Mouse (Mus musculus) stomach, embryonic 15.5 days (tissue): ENCODE measurements around the gene Foxo3. TPM values are rescaled to one million over a fixed set of nuclear protein-coding genes. Genes with fewer than 3 reads are reported as not detected.

Source experiments
- ATAC-seq: fragments of 200-750 bp; cut with Nextera tagmentation; 2 replicates; pipeline ENCODE4 v1.8.0; 2017; ENCODE audit warnings: low read depth, moderate number of reproducible peaks, moderate TSS enrichment; ENCODE audit not compliant: insufficient read depth, low FRiP score
- H3K27ac ChIP-seq: fragments of 300-500 bp; sonication (generic); 2 replicates; pipeline ENCODE4 v1.5.1; 2015; ENCODE audit warnings: mild to moderate bottlenecking, inconsistent platforms
- H3K27me3 ChIP-seq: fragments of 300-500 bp; sonication (generic); replicated peaks from 2 replicates; pipeline ENCODE4 v1.6.1; 2015; ENCODE audit warnings: inconsistent platforms
- H3K36me3 ChIP-seq: fragments of 300-500 bp; sonication (generic); 2 replicates; pipeline ENCODE4 v1.6.1; 2015; ENCODE audit warnings: inconsistent platforms
- H3K4me1 ChIP-seq: fragments of 300-500 bp; sonication (generic); 2 replicates; pipeline ENCODE4 v1.6.1; 2015; ENCODE audit warnings: inconsistent platforms
- H3K4me2 ChIP-seq: fragments of 300-500 bp; sonication (generic); 2 replicates; pipeline ENCODE4 v1.6.1; 2015; ENCODE audit warnings: mild to moderate bottlenecking, inconsistent platforms
- H3K4me3 ChIP-seq: fragments of 300-500 bp; sonication (generic); replicated peaks from 2 replicates; pipeline ENCODE4 v1.5.1; 2015; ENCODE audit warnings: inconsistent platforms
- H3K9ac ChIP-seq: fragments of 300-500 bp; sonication (generic); 2 replicates; pipeline ENCODE4 v1.6.1; 2015; ENCODE audit warnings: inconsistent platforms
- H3K9me3 ChIP-seq: fragments of 300-500 bp; sonication (generic); 2 replicates; pipeline ENCODE4 v1.6.1; 2016; ENCODE audit warnings: inconsistent platforms
- WGBS: fragments of 180-500 bp; shearing (Covaris S2); methylation state at CpG from one replicate; pipeline ENCODE4 v1.1.7; 2015; 5-methylcytosine and 5-hydroxymethylcytosine counted together
- polyA plus RNA-seq: library from polyadenylated mRNA; unstranded; fragments of >200 nt; fragmentation: Nextera tagmentation; extraction: Ambion mirVana; gene quantifications from 2 replicates; pipeline ENCODE4 v1.2.1, GENCODE M21; 2015

The Foxo3 gene
- polyA plus RNA-seq, 1 experiment from 2014 or later, result 8.7 TPM

- Histone ChIP-seq H3K36me3 (no peaks in the 10 kb centered on the region), H3K4me3 (no peak overlapping the region), H3K27me3 (no peaks in the 10 kb centered on the region), H3K4me1 (peaks cover 35% of the 10 kb centered on the region), H3K27ac (no peak overlapping the region), H3K4me2 (no peak overlapping the region), H3K9ac (no peak overlapping the region), H3K9me3 (no peaks in the 10 kb centered on the region)
- WGBS, result 85% methylated on average over 3 of the region's 3 CpGs
- no peak for ATAC-seq
These were observed 30.1 kb downstream of the Foxo3 start for GRCm38 (mm10) chr10:42246483-42246882.

- H3K27ac ChIP-seq, result no peak overlapping the region
- no peak overlapping the region for H3K4me3 ChIP-seq
- no peaks in the 10 kb centered on the region for H3K36me3 ChIP-seq
- ATAC-seq, result no peak
- 92% methylated on average over 3 of the region's 3 CpGs for WGBS
- peaks cover 30% of the 10 kb centered on the region for H3K4me1 ChIP-seq
- H3K9me3 ChIP-seq, result no peaks in the 10 kb centered on the region
- H3K27me3 ChIP-seq, result no peaks in the 10 kb centered on the region
- no peak overlapping the region for H3K9ac ChIP-seq
- no peak overlapping the region for H3K4me2 ChIP-seq
These were observed 30.9 kb downstream of the Foxo3 start for GRCm38 (mm10) chr10:42245636-42246035.

DNA sequence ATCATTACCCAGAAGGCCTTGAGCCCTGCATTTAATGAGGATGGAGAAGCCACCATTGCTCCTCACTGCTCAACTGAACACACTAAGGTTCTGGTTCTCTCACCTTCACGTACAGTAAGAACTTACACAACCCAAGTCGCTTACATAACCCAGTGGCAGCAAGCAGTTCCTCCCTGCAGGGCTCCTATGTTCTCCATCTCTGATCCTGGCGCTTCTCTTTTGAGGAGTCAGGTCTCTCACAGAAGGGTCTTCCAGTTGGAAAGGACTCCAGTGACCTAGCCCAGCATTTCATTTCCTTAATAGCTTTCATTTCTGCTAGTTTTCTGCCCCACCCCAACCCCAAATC is 31.3 kb downstream of the Foxo3 start:
- Histone ChIP-seq H3K9ac (no peak overlapping the region), H3K4me1 (peaks cover 26% of the 10 kb centered on the region), H3K36me3 (no peaks in the 10 kb centered on the region), H3K4me3 (no peak overlapping the region), H3K4me2 (no peak overlapping the region), H3K9me3 (no peaks in the 10 kb centered on the region), H3K27ac (no peak overlapping the region), H3K27me3 (no peaks in the 10 kb centered on the region)
- no peak for ATAC-seq
- WGBS, result 87% methylated on average over 3 of the region's 3 CpGs

DNA sequence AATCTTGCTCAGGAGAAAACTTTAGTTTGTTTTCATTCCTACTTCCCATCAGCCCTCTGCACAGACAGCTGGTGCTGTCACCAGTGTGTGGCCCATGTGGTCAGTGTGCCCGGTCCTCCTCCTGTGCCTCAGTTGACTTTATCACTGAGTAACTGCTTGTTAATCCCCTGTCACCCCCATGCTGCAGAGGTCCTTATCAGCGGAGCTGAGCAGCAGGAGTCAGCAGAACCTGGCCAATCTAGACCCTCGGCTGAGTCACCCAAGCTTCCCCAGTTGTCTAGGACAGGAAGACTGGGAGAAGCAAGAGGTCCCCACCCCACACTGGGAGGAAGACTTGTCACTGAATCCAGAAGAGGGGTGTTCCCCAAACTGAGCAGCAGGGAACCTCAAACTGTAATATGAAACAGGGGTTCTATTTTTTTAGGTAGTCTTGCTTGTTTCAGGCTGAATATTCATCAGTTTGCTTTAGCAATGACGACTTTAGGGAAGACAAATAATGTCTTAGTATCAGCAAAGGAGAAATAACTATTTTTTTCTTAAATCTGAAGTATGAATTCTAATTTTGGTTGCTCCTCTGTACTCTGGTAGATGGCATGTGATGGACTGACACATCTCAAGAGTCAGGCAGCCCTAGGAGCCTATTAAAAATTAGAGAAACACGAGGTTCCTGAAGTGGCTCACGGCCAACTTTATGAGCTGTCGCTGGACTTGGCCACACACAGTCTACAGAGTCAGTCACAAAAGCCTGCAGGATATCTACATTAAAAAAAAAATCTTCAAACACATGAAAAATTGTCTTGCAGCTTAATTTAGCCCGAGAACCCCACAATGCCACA is 31.9 kb downstream of the Foxo3 start:
- no peaks in the 10 kb centered on the region for H3K27me3 ChIP-seq
- no peaks in the 10 kb centered on the region for H3K9me3 ChIP-seq
- H3K36me3 ChIP-seq, result no peaks in the 10 kb centered on the region
- H3K4me1 ChIP-seq, result peaks cover 21% of the 10 kb centered on the region
- H3K4me2 ChIP-seq, result no peak overlapping the region
- H3K27ac ChIP-seq, result no peak overlapping the region
- WGBS, result 47% methylated on average over 8 of the region's 8 CpGs
- no peak overlapping the region for H3K4me3 ChIP-seq
- ATAC-seq, result peak; percentile 85
- no peak overlapping the region for H3K9ac ChIP-seq

- Histone ChIP-seq H3K9me3 (no peaks in the 10 kb centered on the region), H3K27ac (no peak overlapping the region), H3K36me3 (no peaks in the 10 kb centered on the region), H3K4me1 (peaks cover 22% of the 10 kb centered on the region), H3K9ac (no peak overlapping the region), H3K4me2 (no peak overlapping the region), H3K4me3 (no peak overlapping the region), H3K27me3 (no peaks in the 10 kb centered on the region)
- ATAC-seq, result no peak; the same call in 1 of the 2 replicates
- WGBS, result 89% methylated on average over 7 of the region's 7 CpGs
These were observed 32.6 kb downstream of the Foxo3 start for GRCm38 (mm10) chr10:42243925-42244324.

- H3K4me1 ChIP-seq, result peaks cover 13% of the 10 kb centered on the region; the same call in 1 of the 2 replicates
- H3K27me3 ChIP-seq, result no peaks in the 10 kb centered on the region
- no peaks in the 10 kb centered on the region for H3K9me3 ChIP-seq
- no peak overlapping the region for H3K9ac ChIP-seq
- WGBS, result 74% methylated on average over 6 of the region's 6 CpGs
- H3K4me3 ChIP-seq, result no peak overlapping the region
- no peak overlapping the region for H3K4me2 ChIP-seq
- ATAC-seq, result no peak
- H3K36me3 ChIP-seq, result no peaks in the 10 kb centered on the region
- no peak overlapping the region for H3K27ac ChIP-seq
These were observed 34.1 kb downstream of the Foxo3 start for GRCm38 (mm10) chr10:42242484-42242883.

DNA sequence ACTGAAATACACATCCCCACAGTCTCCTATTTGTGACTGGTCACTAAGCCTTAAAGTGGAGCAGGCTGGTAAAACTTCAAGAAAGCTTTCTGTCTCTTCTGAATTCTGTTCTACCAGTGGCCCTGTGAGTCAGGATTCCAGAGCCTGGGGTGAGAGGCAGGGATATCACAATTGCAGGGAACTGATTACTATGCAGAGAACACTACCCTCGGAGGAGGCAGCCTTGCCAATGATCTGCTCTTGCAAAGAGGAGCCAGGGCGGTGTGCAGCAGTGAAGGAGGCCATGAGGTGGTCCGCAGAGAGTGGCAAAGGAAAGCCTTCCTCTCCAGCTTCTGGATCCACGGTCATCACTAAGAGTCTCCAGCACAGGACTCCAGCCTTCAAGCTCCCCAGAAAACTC is 34.8 kb downstream of the Foxo3 start:
- no peaks in the 10 kb centered on the region for H3K36me3 ChIP-seq
- no peaks in the 10 kb centered on the region for H3K27me3 ChIP-seq
- no peaks in the 10 kb centered on the region for H3K9me3 ChIP-seq
- no peak overlapping the region for H3K9ac ChIP-seq
- no peak overlapping the region for H3K4me3 ChIP-seq
- H3K4me2 ChIP-seq, result no peak overlapping the region
- H3K27ac ChIP-seq, result no peak overlapping the region
- ATAC-seq, result no peak
- H3K4me1 ChIP-seq, result 0 out of 2 replicates have a peak, but pooled peaks cover 7% of the 10 kb centered on the region
- WGBS, result 92% methylated on average over 4 of the region's 4 CpGs

GRCm38 (mm10) chr10:42239810-42240111 is 36.8 kb downstream of the Foxo3 start:
- WGBS, result 89% methylated on average over 6 of the region's 6 CpGs
- no peaks in the 10 kb centered on the region for H3K36me3 ChIP-seq

GRCm38 (mm10) chr10:42238923-42239809 is 37.4 kb downstream of the Foxo3 start:
- Histone ChIP-seq H3K27me3 (no peaks in the 10 kb centered on the region), H3K4me2 (no peak overlapping the region), H3K27ac (no peak overlapping the region), H3K9ac (no peak overlapping the region), H3K4me3 (no peak overlapping the region), H3K9me3 (no peaks in the 10 kb centered on the region), H3K4me1 (0 out of 2 replicates have a peak, but pooled peaks cover 7% of the 10 kb centered on the region), H3K36me3 (no peaks in the 10 kb centered on the region)
- 75% methylated on average over 15 of the region's 15 CpGs for WGBS
- ATAC-seq, result no peak

More at GRCm38 (mm10) chr10:42239810-42240111, 36.8 kb downstream of the Foxo3 start:
- no peaks in the 10 kb centered on the region for H3K27me3 ChIP-seq
- H3K4me1 ChIP-seq, result 0 out of 2 replicates have a peak, but pooled peaks cover 7% of the 10 kb centered on the region
- H3K9me3 ChIP-seq, result no peaks in the 10 kb centered on the region
- H3K4me3 ChIP-seq, result no peak overlapping the region
- H3K4me2 ChIP-seq, result no peak overlapping the region
- no peak overlapping the region for H3K27ac ChIP-seq
- ATAC-seq, result no peak
- H3K9ac ChIP-seq, result no peak overlapping the region

GRCm38 (mm10) chr10:42238296-42238695 is 38.3 kb downstream of the Foxo3 start:
- no peaks in the 10 kb centered on the region for H3K9me3 ChIP-seq
- H3K9ac ChIP-seq, result no peak overlapping the region
- H3K4me1 ChIP-seq, result 0 out of 2 replicates have a peak, but pooled peaks cover 7% of the 10 kb centered on the region
- H3K36me3 ChIP-seq, result no peaks in the 10 kb centered on the region
- H3K4me2 ChIP-seq, result no peak overlapping the region
- no peak overlapping the region for H3K4me3 ChIP-seq
- no peak overlapping the region for H3K27ac ChIP-seq
- ATAC-seq, result no peak
- no peaks in the 10 kb centered on the region for H3K27me3 ChIP-seq
- 60% methylated on average over 5 of the region's 5 CpGs for WGBS

DNA sequence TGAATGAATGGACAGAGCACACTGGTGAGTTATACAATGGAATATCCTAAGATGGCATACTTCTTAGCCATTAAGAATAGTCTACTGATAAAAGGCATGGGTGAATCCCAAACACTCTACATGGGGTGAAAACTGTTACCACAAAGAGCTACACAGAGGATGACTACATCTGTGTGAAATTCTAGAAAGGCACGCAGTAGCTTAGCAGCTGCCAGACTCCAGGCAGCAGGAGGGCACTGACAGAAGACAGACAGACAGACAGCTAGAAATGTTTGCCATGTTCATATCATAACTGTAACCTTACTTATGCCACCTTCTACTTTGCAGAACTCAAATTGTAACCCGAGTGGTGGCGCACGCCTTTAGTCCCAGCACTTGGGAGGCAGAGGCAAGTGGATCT is 39.0 kb downstream of the Foxo3 start:
- Histone ChIP-seq H3K4me2 (no peak overlapping the region), H3K4me3 (no peak overlapping the region), H3K27ac (no peak overlapping the region), H3K27me3 (no peaks in the 10 kb centered on the region), H3K9me3 (no peaks in the 10 kb centered on the region), H3K36me3 (no peaks in the 10 kb centered on the region), H3K4me1 (0 out of 2 replicates have a peak, but pooled peaks cover 7% of the 10 kb centered on the region), H3K9ac (no peak overlapping the region)
- ATAC-seq, result no peak
- WGBS, result 89% methylated on average over 4 of the region's 4 CpGs

- 72% methylated on average over 6 of the region's 6 CpGs for WGBS
- H3K9ac ChIP-seq, result no peak overlapping the region
- no peaks in the 10 kb centered on the region for H3K9me3 ChIP-seq
- H3K4me3 ChIP-seq, result no peak overlapping the region
- peaks cover 12% of the 10 kb centered on the region; the same call in 1 of the 2 replicates for H3K4me1 ChIP-seq
- no peaks in the 10 kb centered on the region for H3K27me3 ChIP-seq
- H3K4me2 ChIP-seq, result no peak overlapping the region
- ATAC-seq, result no peak
- no peak overlapping the region for H3K27ac ChIP-seq
- H3K36me3 ChIP-seq, result no peaks in the 10 kb centered on the region
These were observed 41.2 kb downstream of the Foxo3 start for GRCm38 (mm10) chr10:42235321-42235720.
